Mouse (Mus musculus): ENCODE results near the gene Smarcd1.

Smarcd1 gene

GRCm38 (mm10) chr15:99701999-99702900 lies at the start of gene Smarcd1:
Gene Smarcd1, plus strand, starts transcription at chr15:99702129.
- peak; percentile 34; the same call in 1 of the 2 replicates for TF ChIP-seq GATA4 (IDR thresholded peaks at IDR 0.05; ENCODE audit: insufficient replicate concordance, low read length)

- TF ChIP-seq GATA4 (IDR thresholded peaks at IDR 0.05; ENCODE audit: insufficient replicate concordance, low read length) = no peak
Observed at GRCm38 (mm10) chr15:99653291-99653690, 48.6 kb upstream of the Smarcd1 start.

GRCm38 (mm10) chr15:99653876-99654275 lies 48.1 kb upstream of the Smarcd1 start:
- TF ChIP-seq GATA4 (IDR thresholded peaks at IDR 0.05; ENCODE audit: insufficient replicate concordance, low read length) = no peak

GRCm38 (mm10) chr15:99655956-99656355 lies 46.0 kb upstream of the Smarcd1 start:
- TF ChIP-seq GATA4 (IDR thresholded peaks at IDR 0.05; ENCODE audit: insufficient replicate concordance, low read length) = no peak

- no peak for TF ChIP-seq GATA4 (IDR thresholded peaks at IDR 0.05; ENCODE audit: insufficient replicate concordance, low read length)
Observed at GRCm38 (mm10) chr15:99658437-99658836, 43.5 kb upstream of the Smarcd1 start.

- no peak for TF ChIP-seq GATA4 (IDR thresholded peaks at IDR 0.05; ENCODE audit: insufficient replicate concordance, low read length)
Observed at GRCm38 (mm10) chr15:99661121-99661830, 40.7 kb upstream of the Smarcd1 start.

GRCm38 (mm10) chr15:99662371-99662770 lies 39.6 kb upstream of the Smarcd1 start:
- TF ChIP-seq GATA4 (IDR thresholded peaks at IDR 0.05; ENCODE audit: insufficient replicate concordance, low read length) = no peak

GRCm38 (mm10) chr15:99663964-99664599 lies 37.8 kb upstream of the Smarcd1 start:
- no peak for TF ChIP-seq GATA4 (IDR thresholded peaks at IDR 0.05; ENCODE audit: insufficient replicate concordance, low read length)

- peak; percentile 26; the same call in 1 of the 2 replicates for TF ChIP-seq GATA4 (IDR thresholded peaks at IDR 0.05; ENCODE audit: insufficient replicate concordance, low read length)
Observed at GRCm38 (mm10) chr15:99664600-99665451, 37.1 kb upstream of the Smarcd1 start.

- TF ChIP-seq GATA4 (IDR thresholded peaks at IDR 0.05; ENCODE audit: insufficient replicate concordance, low read length) = no peak
Observed at GRCm38 (mm10) chr15:99667544-99667943, 34.4 kb upstream of the Smarcd1 start.

- no peak for TF ChIP-seq GATA4 (IDR thresholded peaks at IDR 0.05; ENCODE audit: insufficient replicate concordance, low read length)
Observed at GRCm38 (mm10) chr15:99668881-99669280, 33.0 kb upstream of the Smarcd1 start.

- TF ChIP-seq GATA4 (IDR thresholded peaks at IDR 0.05; ENCODE audit: insufficient replicate concordance, low read length) = no peak
Observed at GRCm38 (mm10) chr15:99669392-99669791, 32.5 kb upstream of the Smarcd1 start.

- TF ChIP-seq GATA4 (IDR thresholded peaks at IDR 0.05; ENCODE audit: insufficient replicate concordance, low read length) = no peak
Observed at GRCm38 (mm10) chr15:99670154-99670821, 31.6 kb upstream of the Smarcd1 start, which contains the start of gene Asic1. Gene Asic1, plus strand, starts transcription at chr15:99670368.

Data from liver, adult (tissue).